Mouse (Mus musculus) liver, embryonic 14.5 days (tissue): ENCODE data around the gene Traf3ip2.

ENCODE experiments used
- CTCF ChIP-seq: IDR thresholded peaks from 2 replicates; pipeline ENCODE4 v1.5.1; 2016; ENCODE audit warnings: antibody characterized with exemption, low read depth, control low read depth
- EP300 ChIP-seq: IDR thresholded peaks from 2 replicates; pipeline ENCODE4 v1.6.1; 2016; ENCODE audit warnings: antibody characterized with exemption, low read depth

DNA sequence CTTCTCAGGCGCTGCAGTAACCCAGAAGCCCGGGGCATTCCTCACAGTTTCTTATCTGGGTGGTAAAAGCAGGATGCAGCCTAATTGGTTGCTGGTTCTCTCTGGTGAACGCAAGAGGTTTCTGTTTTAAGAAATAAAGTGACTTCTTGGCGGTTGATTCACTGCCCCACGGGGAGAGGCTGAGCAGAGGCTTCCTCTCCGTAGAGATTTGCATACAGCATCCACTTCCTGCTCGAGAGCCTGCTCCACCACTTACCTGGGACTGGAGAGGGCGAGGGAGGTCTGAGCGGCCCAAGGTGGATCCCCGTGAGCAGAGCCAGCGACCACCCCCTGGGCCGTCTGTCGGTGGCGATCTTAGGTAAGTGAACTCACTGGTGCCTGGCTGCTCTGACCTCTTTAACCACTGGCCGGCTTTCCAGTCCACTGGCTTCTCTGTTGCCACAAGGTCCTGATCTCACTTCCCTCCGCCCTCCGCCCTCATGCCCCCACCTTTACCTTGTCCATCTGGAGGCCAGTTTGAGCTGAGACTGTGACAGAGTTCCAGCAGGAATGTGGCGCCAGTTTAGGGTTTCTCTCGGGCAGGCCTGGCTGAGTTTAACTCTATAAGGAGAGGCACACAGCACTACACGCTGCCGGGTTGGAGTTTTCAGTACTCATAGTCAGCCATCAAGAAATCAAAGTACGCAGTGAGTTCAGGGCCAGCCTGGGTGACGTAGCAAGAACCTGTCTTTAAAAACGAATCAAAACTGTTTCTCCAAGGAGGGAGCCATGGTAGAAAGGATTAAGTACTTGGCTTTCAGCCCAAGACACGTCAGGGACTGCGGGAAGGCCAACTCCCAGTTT is 476 bp downstream of the Traf3ip2 start:
- TF ChIP-seq CTCF, result no peak; the same call in 1 of the 2 replicates
- no peak for TF ChIP-seq EP300
